Mouse (Mus musculus): ENCODE data around the gene Rasgef1b.

- no peak for TF ChIP-seq POLR2A (IDR thresholded peaks at IDR 0.05; ENCODE audit: control insufficient read depth, extremely low read depth, insufficient read depth, low read length, poor library complexity)
- no peak for TF ChIP-seq CTCF (IDR thresholded peaks at IDR 0.05; ENCODE audit: borderline replicate concordance, control insufficient read depth, extremely low read depth, insufficient read depth, low read length, poor library complexity)
These were observed 245.7 kb downstream of the Rasgef1b start for GRCm38 (mm10) chr5:99483162-99483561.
